Mouse (Mus musculus) testis, adult 2 months (tissue): ENCODE results near the gene H2-M11. TPM values are rescaled to one million over a fixed set of nuclear protein-coding genes. Genes with fewer than 3 reads are reported as not detected.

Experiments used
- H3K27ac ChIP-seq: fragments of 200-500 bp; 2 replicates; pipeline ENCODE4 v1.5.1; 2012; ENCODE audit warnings: low read depth, low read length; ENCODE audit not compliant: control insufficient read depth, insufficient read depth
- H3K27me3 ChIP-seq: fragments of 200-500 bp; 2 replicates; pipeline ENCODE4 v1.6.1; 2012; ENCODE audit warnings: mild to moderate bottlenecking, low read length, moderate library complexity; ENCODE audit not compliant: control insufficient read depth, insufficient read depth
- H3K36me3 ChIP-seq: fragments of 200-500 bp; 2 replicates; pipeline ENCODE4 v1.6.1; 2012; ENCODE audit warnings: mild to moderate bottlenecking, low read length; ENCODE audit not compliant: control insufficient read depth, insufficient read depth
- H3K4me1 ChIP-seq: fragments of 200-500 bp; 2 replicates; pipeline ENCODE4 v1.6.1; 2012; ENCODE audit warnings: low read length; ENCODE audit not compliant: control insufficient read depth, insufficient read depth
- H3K4me3 ChIP-seq: fragments of 200-500 bp; 2 replicates; pipeline ENCODE4 v1.5.1; 2012; ENCODE audit warnings: low read depth, mild to moderate bottlenecking, low read length, moderate library complexity, mixed read lengths; ENCODE audit not compliant: control insufficient read depth
- CTCF ChIP-seq: fragments of 200-500 bp; IDR thresholded peaks from 2 replicates; pipeline ENCODE4 v1.5.1; 2012; ENCODE audit warnings: low read depth, mild to moderate bottlenecking, inconsistent platforms, low read length, moderate library complexity; ENCODE audit not compliant: control insufficient read depth, insufficient read depth, insufficient replicate concordance
- POLR2A ChIP-seq: fragments of 200-500 bp; IDR thresholded peaks from 2 replicates; pipeline ENCODE4 v1.6.1; 2012; ENCODE audit warnings: low read depth, mild to moderate bottlenecking, inconsistent platforms, low read length, moderate library complexity; ENCODE audit not compliant: control insufficient read depth
- polyA plus RNA-seq: library from polyadenylated mRNA; depleted of rRNA; stranded (reverse); fragments of >200 nt; gene quantifications from 2 replicates; pipeline ENCODE4 v1.2.3, GENCODE M21; 2012; rRNA removed

Gene H2-M11
- not detected in 2 replicates for polyA plus RNA-seq

- TF ChIP-seq POLR2A (no peak), CTCF (no peak)
- H3K27me3 ChIP-seq: no peaks in the 10 kb centered on the region
- H3K4me1 ChIP-seq: no peaks in the 10 kb centered on the region
- H3K27ac ChIP-seq: no peak within 1 kb of the TSS
- no peak within 1 kb of the TSS for H3K4me3 ChIP-seq
- no peaks in the 10 kb centered on the region for H3K36me3 ChIP-seq
Observed at GRCm38 (mm10) chr17:36546775-36547174, at the start of gene H2-M11. Gene H2-M11 (plus strand): TSS chr17:36547075.

GRCm38 (mm10) chr17:36500435-36500834 is 46.4 kb upstream of the H2-M11 start:
- no peaks in the 10 kb centered on the region for H3K36me3 ChIP-seq
- no peaks in the 10 kb centered on the region for H3K27me3 ChIP-seq
- H3K27ac ChIP-seq: no peak overlapping the region
- no peaks in the 10 kb centered on the region for H3K4me1 ChIP-seq
- TF ChIP-seq POLR2A: no peak
- TF ChIP-seq CTCF: no peak
- H3K4me3 ChIP-seq: no peak overlapping the region

- no peak overlapping the region for H3K4me3 ChIP-seq
- no peak overlapping the region for H3K27ac ChIP-seq
- H3K36me3 ChIP-seq: no peaks in the 10 kb centered on the region
- H3K4me1 ChIP-seq: no peaks in the 10 kb centered on the region
- H3K27me3 ChIP-seq: no peaks in the 10 kb centered on the region
- TF ChIP-seq CTCF (no peak), POLR2A (no peak)
Observed at GRCm38 (mm10) chr17:36503910-36504309, 43.0 kb upstream of the H2-M11 start.

Other genes starting within 250 kb of the H2-M11 start
- gene H2-M10.1, start 220.9 kb upstream of the H2-M11 start, polyA plus RNA-seq: not detected in 2 replicates
- 0.12 and 0.16 TPM in 2 replicates for gene H2-M10.3, start 178.7 kb upstream of the H2-M11 start, polyA plus RNA-seq
- gene H2-M10.4, start 84.7 kb upstream of the H2-M11 start, polyA plus RNA-seq: not detected in 2 replicates
- not detected in 2 replicates for gene H2-M9, start 95.6 kb downstream of the H2-M11 start, polyA plus RNA-seq
- 0.10 TPM in 1 of 2 replicates, not detected in the other for gene H2-M1, start 125.1 kb downstream of the H2-M11 start, polyA plus RNA-seq
- not detected in 2 replicates for gene H2-M10.5, start 225.8 kb downstream of the H2-M11 start, polyA plus RNA-seq